10 mouse cellular contexts compared by ENCODE assay signal in genomic region chrX:158613607-158614006, GRCm38 (mm10).
DNase-seq lines count a peak whose midpoint lies in the region; ATAC-seq and TF ChIP-seq lines count a peak whose summit lies in the region.
"Had no signal": no experiment of that assay in that cellular context is flagged by ENCODE, and none has a peak within 500 bp of the region (broad histone marks: within the 10 kb centered on the region; RNA-seq: fewer than 3 reads in every experiment).

No protein-coding gene starts in this region.

- no peak overlapping the region for H3K4me2 ChIP-seq in intestine, postnatal 0 days (replicated peaks; ENCODE audit: low read depth)
- H3K4me2 ChIP-seq in intestine, embryonic 15.5 days (replicated peaks) = no peak overlapping the region
- H3K4me2 ChIP-seq in midbrain, postnatal 0 days (ENCODE audit: low read depth, low read length, poor library complexity, severe bottlenecking) = no peak overlapping the region
- no peak overlapping the region for H3K4me2 ChIP-seq in midbrain, embryonic 13.5 days (replicated peaks)
- no peak overlapping the region for H3K4me2 ChIP-seq in neural tube, embryonic 15.5 days
- H3K4me2 ChIP-seq: forebrain, embryonic 15.5 days; limb, embryonic 12.5 days; neural tube, embryonic 12.5 days had no signal

- no peak overlapping the region for H3K9ac ChIP-seq in intestine, postnatal 0 days (ENCODE audit: low read depth, low read length)
- no peak overlapping the region for H3K9ac ChIP-seq in intestine, embryonic 15.5 days
- H3K9ac ChIP-seq in midbrain, postnatal 0 days (replicated peaks; ENCODE audit: low read length, poor library complexity, severe bottlenecking) = no peak overlapping the region
- no peak overlapping the region for H3K9ac ChIP-seq in midbrain, embryonic 13.5 days (replicated peaks)
- no peak overlapping the region for H3K9ac ChIP-seq in neural tube, embryonic 15.5 days (replicated peaks)
- H3K9ac ChIP-seq: forebrain, embryonic 15.5 days; limb, embryonic 12.5 days; neural tube, embryonic 12.5 days had no signal

- no peaks in the 10 kb centered on the region for H3K27me3 ChIP-seq in intestine, postnatal 0 days (replicated peaks; ENCODE audit: control insufficient read depth, insufficient read depth, low read length)
- H3K27me3 ChIP-seq in intestine, embryonic 15.5 days (replicated peaks) = peaks cover 22% of the 10 kb centered on the region
- no peaks in the 10 kb centered on the region for H3K27me3 ChIP-seq in midbrain, postnatal 0 days (ENCODE audit: insufficient read depth, low read length)
- H3K27me3 ChIP-seq in midbrain, embryonic 13.5 days = peaks cover 19% of the 10 kb centered on the region
- H3K27me3 ChIP-seq in neural tube, embryonic 15.5 days (replicated peaks) = peaks cover 5% of the 10 kb centered on the region
- H3K27me3 ChIP-seq: forebrain, embryonic 15.5 days; neural tube, embryonic 12.5 days had no signal

- H3K9me3 ChIP-seq in intestine, postnatal 0 days (ENCODE audit: control insufficient read depth) = no peaks in the 10 kb centered on the region
- H3K9me3 ChIP-seq in intestine, embryonic 15.5 days = no peaks in the 10 kb centered on the region
- no peaks in the 10 kb centered on the region for H3K9me3 ChIP-seq in midbrain, postnatal 0 days (ENCODE audit: low read length)
- no peaks in the 10 kb centered on the region for H3K9me3 ChIP-seq in midbrain, embryonic 13.5 days
- no peaks in the 10 kb centered on the region for H3K9me3 ChIP-seq in neural tube, embryonic 15.5 days (replicated peaks)
- H3K9me3 ChIP-seq: forebrain, embryonic 15.5 days; limb, embryonic 12.5 days; neural tube, embryonic 12.5 days had no signal

- 71% methylated on average over 2 of the region's 2 CpGs for WGBS in intestine, postnatal 0 days
- 71% methylated on average over 2 of the region's 2 CpGs for WGBS in intestine, embryonic 15.5 days
- 81% methylated on average over 2 of the region's 2 CpGs for WGBS in midbrain, postnatal 0 days
- WGBS in midbrain, embryonic 13.5 days = 83% methylated on average over 2 of the region's 2 CpGs
- 78% methylated on average over 2 of the region's 2 CpGs for WGBS in neural tube, embryonic 15.5 days

- H3K27ac ChIP-seq in intestine, postnatal 0 days (ENCODE audit: low read depth, low read length) = no peak overlapping the region
- no peak overlapping the region for H3K27ac ChIP-seq in intestine, embryonic 15.5 days
- no peak overlapping the region for H3K27ac ChIP-seq in midbrain, postnatal 0 days (ENCODE audit: low read depth, low read length)
- H3K27ac ChIP-seq in midbrain, embryonic 13.5 days = no peak overlapping the region
- no peak overlapping the region for H3K27ac ChIP-seq in neural tube, embryonic 15.5 days (replicated peaks)
- H3K27ac ChIP-seq: forebrain, embryonic 15.5 days; limb, embryonic 12.5 days; neural tube, embryonic 12.5 days had no signal

- no peaks in the 10 kb centered on the region for H3K36me3 ChIP-seq in intestine, postnatal 0 days (ENCODE audit: control insufficient read depth, insufficient read depth)
- H3K36me3 ChIP-seq in intestine, embryonic 15.5 days = no peaks in the 10 kb centered on the region
- H3K36me3 ChIP-seq in midbrain, postnatal 0 days (ENCODE audit: insufficient read depth, low read length) = no peaks in the 10 kb centered on the region
- H3K36me3 ChIP-seq in midbrain, embryonic 13.5 days = no peaks in the 10 kb centered on the region
- H3K36me3 ChIP-seq in neural tube, embryonic 15.5 days = no peaks in the 10 kb centered on the region
- H3K36me3 ChIP-seq: forebrain, embryonic 15.5 days; limb, embryonic 12.5 days; neural tube, embryonic 12.5 days had no signal

- ATAC-seq in intestine, postnatal 0 days = no peak
- ATAC-seq in intestine, embryonic 15.5 days = no peak
- no peak for ATAC-seq in midbrain, postnatal 0 days (ENCODE audit: low FRiP score)
- ATAC-seq in midbrain, embryonic 13.5 days = no peak
- no peak for ATAC-seq in neural tube, embryonic 15.5 days (ENCODE audit: low FRiP score)
- ATAC-seq: forebrain, embryonic 15.5 days had no signal

- no peaks in the 10 kb centered on the region for H3K4me1 ChIP-seq in intestine, postnatal 0 days (replicated peaks; ENCODE audit: control insufficient read depth, insufficient read depth, low read length)
- no peaks in the 10 kb centered on the region for H3K4me1 ChIP-seq in intestine, embryonic 15.5 days (replicated peaks)
- H3K4me1 ChIP-seq in midbrain, postnatal 0 days (ENCODE audit: insufficient read depth, low read length) = no peaks in the 10 kb centered on the region
- H3K4me1 ChIP-seq in midbrain, embryonic 13.5 days (replicated peaks) = no peaks in the 10 kb centered on the region
- no peaks in the 10 kb centered on the region for H3K4me1 ChIP-seq in neural tube, embryonic 15.5 days
- H3K4me1 ChIP-seq: forebrain, embryonic 15.5 days; limb, embryonic 12.5 days; neural tube, embryonic 12.5 days had no signal

- no peak overlapping the region for H3K4me3 ChIP-seq in intestine, postnatal 0 days (ENCODE audit: low read depth, low read length)
- no peak overlapping the region for H3K4me3 ChIP-seq in intestine, embryonic 15.5 days (replicated peaks)
- H3K4me3 ChIP-seq in midbrain, postnatal 0 days (ENCODE audit: low read depth, low read length) = no peak overlapping the region
- no peak overlapping the region for H3K4me3 ChIP-seq in midbrain, embryonic 13.5 days (replicated peaks)
- no peak overlapping the region for H3K4me3 ChIP-seq in neural tube, embryonic 15.5 days (replicated peaks)
- H3K4me3 ChIP-seq: forebrain, embryonic 15.5 days; limb, embryonic 12.5 days; neural tube, embryonic 12.5 days had no signal

- DNase-seq in midbrain, postnatal 0 days (ENCODE audit: low spot score) = no peak
- DNase-seq in brain, adult 2 months (ENCODE audit: low read depth, low spot score) = peak; percentile 19
- no peak for DNase-seq in adrenal gland, postnatal 14 days

- peak; percentile 61 for TF ChIP-seq CTCF in intestine, postnatal 0 days (IDR thresholded peaks at IDR 0.05; ENCODE audit: low read depth)
- TF ChIP-seq CTCF in midbrain, postnatal 0 days (IDR thresholded peaks at IDR 0.05) = peak; percentile 41
